Mouse (Mus musculus): ENCODE results near the gene Dnajb9. TPM values are rescaled to one million over a fixed set of nuclear protein-coding genes. Genes with fewer than 3 reads are reported as not detected.
"Not testable (repeated sequence)": the region's sequence is repeated elsewhere in the genome, so short reads cannot be mapped to it uniquely, and the experiment has no call there.

Dnajb9 gene
- polyA plus RNA-seq, 1 experiment from 2014 or later = 40.0 TPM

DNA sequence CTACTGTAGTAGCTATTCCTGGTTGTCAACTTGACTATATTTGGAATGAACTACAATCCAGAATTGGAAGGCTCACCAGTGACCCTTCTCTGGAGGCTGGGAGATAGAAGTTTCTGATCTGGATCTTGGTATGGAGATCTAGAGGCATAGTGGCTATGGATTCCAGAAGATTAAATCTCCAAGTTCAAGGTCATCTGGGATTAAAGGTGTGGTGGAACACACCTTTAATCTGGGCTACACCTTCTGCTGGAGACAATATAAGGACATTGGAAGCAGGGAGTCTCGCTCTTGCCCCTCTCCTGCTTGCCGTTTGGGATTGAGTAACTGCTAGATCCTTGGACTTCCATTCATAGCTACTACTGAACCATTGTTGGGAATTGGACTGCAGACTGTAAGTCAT, 10.9 kb upstream of the Dnajb9 start, which contains the start of gene Pnpla8:
TSS of gene Pnpla8 (plus strand) at position 301 of the 400 bp plus-strand sequence.
- not testable (repeated sequence) for H3K27me3 ChIP-seq (ENCODE audit: control insufficient read depth, insufficient read depth, low read length); H3K27ac ChIP-seq (ENCODE audit: low read depth, low read length); H3K36me3 ChIP-seq (ENCODE audit: control insufficient read depth, insufficient read depth, low read length); H3K4me1 ChIP-seq (ENCODE audit: control insufficient read depth, insufficient read depth, low read length); ATAC-seq (ENCODE audit: low read depth); H3K9me3 ChIP-seq (ENCODE audit: control insufficient read depth, low read length)
- Histone ChIP-seq H3K4me2 (ENCODE audit: low read depth, low read length) (peak within 1 kb of the TSS; percentile 69), H3K9ac (replicated peaks; ENCODE audit: low read depth, low read length) (peak within 1 kb of the TSS; percentile 66), H3K4me3 (ENCODE audit: low read depth, low read length) (peak within 1 kb of the TSS; percentile 60)
- 90% methylated on average over 2 of the region's 2 CpGs for WGBS

GRCm38 (mm10) chr12:44211555-44211954, 1.4 kb upstream of the Dnajb9 start:
- no peak overlapping the region for H3K27ac ChIP-seq (ENCODE audit: low read depth, low read length)
- no peak for ATAC-seq (ENCODE audit: low read depth)
- H3K4me3 ChIP-seq (ENCODE audit: low read depth, low read length) = no peak overlapping the region

DNA sequence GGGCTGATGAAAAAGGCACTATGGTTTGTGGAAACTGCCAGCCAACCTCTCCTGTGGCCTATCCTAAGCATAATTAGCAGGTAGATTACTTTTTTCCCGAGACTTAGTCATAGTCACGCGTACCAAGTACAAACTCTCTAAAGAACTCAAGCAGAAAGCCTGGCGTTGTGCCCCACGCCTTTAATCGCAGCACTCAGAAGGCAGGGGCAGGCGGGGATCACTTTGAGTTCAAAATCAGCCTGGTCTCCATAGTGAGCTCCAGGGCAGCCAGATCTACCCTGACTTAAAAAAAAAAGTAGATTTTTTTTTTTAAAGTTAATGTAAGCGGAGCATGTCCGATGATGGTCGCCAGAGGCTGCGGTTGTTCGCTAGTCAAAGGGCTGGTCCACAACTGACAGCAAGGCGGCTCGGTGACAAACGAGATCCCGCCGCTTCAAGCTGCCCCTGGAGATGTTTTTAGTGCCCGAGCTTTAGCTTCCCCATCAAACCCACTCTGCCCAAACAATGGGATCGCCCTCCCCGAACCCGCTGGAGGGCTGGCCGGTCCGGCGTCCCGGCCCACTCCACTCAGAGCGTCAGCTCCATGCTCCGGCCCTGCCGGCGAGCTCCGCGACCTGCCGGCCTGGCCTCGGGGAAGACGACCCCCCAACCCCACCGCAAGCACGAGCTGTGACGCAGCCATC, 844 bp downstream of the Dnajb9 start:
- H3K27me3 ChIP-seq (ENCODE audit: control insufficient read depth, insufficient read depth, low read length) = no peaks in the 10 kb centered on the region
- H3K9ac ChIP-seq (replicated peaks; ENCODE audit: low read depth, low read length) = peak overlapping the region; percentile 89
- peaks cover 8% of the 10 kb centered on the region for H3K4me1 ChIP-seq (ENCODE audit: control insufficient read depth, insufficient read depth, low read length)
- no peaks in the 10 kb centered on the region for H3K9me3 ChIP-seq (ENCODE audit: control insufficient read depth, low read length)
- H3K36me3 ChIP-seq (ENCODE audit: control insufficient read depth, insufficient read depth, low read length) = no peaks in the 10 kb centered on the region; the same call in 1 of the 2 replicates
- H3K27ac ChIP-seq (ENCODE audit: low read depth, low read length) = peak overlapping the region; percentile 88
- no peak for ATAC-seq (ENCODE audit: low read depth)
- peak overlapping the region; percentile 93 for H3K4me3 ChIP-seq (ENCODE audit: low read depth, low read length)
- H3K4me2 ChIP-seq (ENCODE audit: low read depth, low read length) = peak overlapping the region; percentile 54
- WGBS = under 1% methylated on average over 37 of the region's 37 CpGs

More at GRCm38 (mm10) chr12:44211555-44211954, 1.4 kb upstream of the Dnajb9 start:
- no peaks in the 10 kb centered on the region; the same call in 1 of the 2 replicates for H3K36me3 ChIP-seq (ENCODE audit: control insufficient read depth, insufficient read depth, low read length)
- no peaks in the 10 kb centered on the region for H3K9me3 ChIP-seq (ENCODE audit: control insufficient read depth, low read length)
- no peak overlapping the region for H3K9ac ChIP-seq (replicated peaks; ENCODE audit: low read depth, low read length)
- H3K4me1 ChIP-seq (ENCODE audit: control insufficient read depth, insufficient read depth, low read length) = peaks cover 8% of the 10 kb centered on the region
- WGBS = 93% methylated on average over 3 of the region's 3 CpGs
- H3K4me2 ChIP-seq (ENCODE audit: low read depth, low read length) = no peak overlapping the region
- H3K27me3 ChIP-seq (ENCODE audit: control insufficient read depth, insufficient read depth, low read length) = no peaks in the 10 kb centered on the region

DNA sequence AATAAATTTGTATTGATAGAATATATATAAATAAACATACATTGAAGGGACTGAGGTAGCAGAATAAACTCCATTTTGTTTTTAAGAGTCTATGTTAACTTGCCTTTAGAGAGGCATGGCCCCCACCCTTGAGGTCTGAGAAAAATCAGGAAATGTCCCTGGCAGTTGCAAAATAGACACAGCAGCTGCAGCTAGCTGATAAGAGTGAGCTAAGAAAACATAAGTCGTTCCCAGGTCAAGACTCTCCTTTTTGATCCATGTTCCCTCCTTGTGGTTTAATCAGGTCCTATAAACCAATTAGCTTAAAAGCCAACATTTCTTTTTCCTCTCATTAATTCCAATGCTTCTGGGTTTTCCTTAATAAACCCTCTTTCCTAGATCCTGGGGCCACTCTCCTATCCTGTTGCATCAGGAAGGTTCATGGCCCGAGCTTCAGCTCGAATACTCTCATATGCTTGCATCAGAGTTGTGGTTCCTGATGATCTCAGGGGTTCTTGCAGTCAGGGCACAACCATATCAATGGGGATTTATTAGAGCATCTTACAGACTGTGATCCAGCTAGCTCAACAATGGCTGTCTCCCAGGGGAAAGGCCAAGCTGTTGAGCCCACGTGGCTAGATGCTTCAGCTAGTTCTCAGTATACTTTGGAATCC, 12.1 kb downstream of the Dnajb9 start:
- ATAC-seq (ENCODE audit: low read depth) = no peak
- Histone ChIP-seq H3K27me3 (ENCODE audit: control insufficient read depth, insufficient read depth, low read length) (no peaks in the 10 kb centered on the region), H3K36me3 (ENCODE audit: control insufficient read depth, insufficient read depth, low read length) (no peaks in the 10 kb centered on the region), H3K27ac (ENCODE audit: low read depth, low read length) (no peak overlapping the region), H3K4me3 (ENCODE audit: low read depth, low read length) (no peak overlapping the region), H3K4me1 (ENCODE audit: control insufficient read depth, insufficient read depth, low read length) (no peaks in the 10 kb centered on the region), H3K9ac (replicated peaks; ENCODE audit: low read depth, low read length) (no peak overlapping the region), H3K9me3 (ENCODE audit: control insufficient read depth, low read length) (no peaks in the 10 kb centered on the region), H3K4me2 (ENCODE audit: low read depth, low read length) (no peak overlapping the region)
- 56% methylated on average over 4 of the region's 4 CpGs for WGBS

- H3K36me3 ChIP-seq (ENCODE audit: control insufficient read depth, insufficient read depth, low read length) = no peaks in the 10 kb centered on the region
- no peak overlapping the region; the same call in 1 of the 2 replicates for H3K4me2 ChIP-seq (ENCODE audit: low read depth, low read length)
- H3K9me3 ChIP-seq (ENCODE audit: control insufficient read depth, low read length) = no peaks in the 10 kb centered on the region
- H3K27ac ChIP-seq (ENCODE audit: low read depth, low read length) = no peak overlapping the region
- 37% methylated on average over 9 of the region's 9 CpGs for WGBS
- no peak overlapping the region for H3K4me3 ChIP-seq (ENCODE audit: low read depth, low read length)
- no peaks in the 10 kb centered on the region for H3K4me1 ChIP-seq (ENCODE audit: control insufficient read depth, insufficient read depth, low read length)
- no peaks in the 10 kb centered on the region for H3K27me3 ChIP-seq (ENCODE audit: control insufficient read depth, insufficient read depth, low read length)
- no peak overlapping the region for H3K9ac ChIP-seq (replicated peaks; ENCODE audit: low read depth, low read length)
- peak; percentile 92 for ATAC-seq (ENCODE audit: low read depth)
Measured at GRCm38 (mm10) chr12:44181081-44181982, 28.8 kb downstream of the Dnajb9 start.

DNA sequence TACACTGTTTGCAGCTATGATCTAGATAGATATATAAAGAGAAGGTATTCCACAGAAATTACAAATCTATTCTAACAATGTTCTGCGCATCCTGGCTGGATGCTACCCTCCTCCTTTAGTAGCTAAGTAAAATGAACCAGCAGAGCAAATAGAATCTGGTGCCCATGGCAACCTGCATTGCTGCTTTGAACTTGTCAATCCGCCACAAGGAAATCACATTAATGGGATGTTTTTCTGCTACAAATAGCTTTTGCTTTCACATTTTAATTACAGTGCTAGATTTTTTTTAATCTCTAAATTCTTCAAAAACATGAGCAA, 33.1 kb downstream of the Dnajb9 start:
- Histone ChIP-seq H3K4me3 (ENCODE audit: low read depth, low read length) (no peak overlapping the region), H3K4me1 (ENCODE audit: control insufficient read depth, insufficient read depth, low read length) (no peaks in the 10 kb centered on the region), H3K27me3 (ENCODE audit: control insufficient read depth, insufficient read depth, low read length) (no peaks in the 10 kb centered on the region), H3K9ac (replicated peaks; ENCODE audit: low read depth, low read length) (no peak overlapping the region), H3K4me2 (ENCODE audit: low read depth, low read length) (no peak overlapping the region), H3K27ac (ENCODE audit: low read depth, low read length) (no peak overlapping the region), H3K9me3 (ENCODE audit: control insufficient read depth, low read length) (no peaks in the 10 kb centered on the region), H3K36me3 (ENCODE audit: control insufficient read depth, insufficient read depth, low read length) (no peaks in the 10 kb centered on the region)
- 41% methylated on average over 2 of the region's 2 CpGs for WGBS
- no peak for ATAC-seq (ENCODE audit: low read depth)

- H3K27ac ChIP-seq (ENCODE audit: low read depth, low read length) = no peak overlapping the region
Measured at GRCm38 (mm10) chr12:44176331-44177037, 33.6 kb downstream of the Dnajb9 start.

GRCm38 (mm10) chr12:44166949-44167348, 43.2 kb downstream of the Dnajb9 start:
- Histone ChIP-seq H3K4me1 (ENCODE audit: control insufficient read depth, insufficient read depth, low read length) (no peaks in the 10 kb centered on the region), H3K4me2 (ENCODE audit: low read depth, low read length) (no peak overlapping the region), H3K36me3 (ENCODE audit: control insufficient read depth, insufficient read depth, low read length) (no peaks in the 10 kb centered on the region), H3K27ac (ENCODE audit: low read depth, low read length) (no peak overlapping the region), H3K9ac (replicated peaks; ENCODE audit: low read depth, low read length) (no peak overlapping the region), H3K27me3 (ENCODE audit: control insufficient read depth, insufficient read depth, low read length) (no peaks in the 10 kb centered on the region), H3K4me3 (ENCODE audit: low read depth, low read length) (no peak overlapping the region), H3K9me3 (ENCODE audit: control insufficient read depth, low read length) (no peaks in the 10 kb centered on the region)
- peak; percentile 58; the same call in 1 of the 2 replicates for ATAC-seq (ENCODE audit: low read depth)

More at GRCm38 (mm10) chr12:44176331-44177037, 33.6 kb downstream of the Dnajb9 start:
- H3K4me2 ChIP-seq (ENCODE audit: low read depth, low read length) = no peak overlapping the region
- no peaks in the 10 kb centered on the region for H3K9me3 ChIP-seq (ENCODE audit: control insufficient read depth, low read length)
- no peaks in the 10 kb centered on the region for H3K36me3 ChIP-seq (ENCODE audit: control insufficient read depth, insufficient read depth, low read length)
- H3K9ac ChIP-seq (replicated peaks; ENCODE audit: low read depth, low read length) = no peak overlapping the region
- no peak overlapping the region for H3K4me3 ChIP-seq (ENCODE audit: low read depth, low read length)
- 45% methylated on average over 10 of the region's 10 CpGs for WGBS
- H3K27me3 ChIP-seq (ENCODE audit: control insufficient read depth, insufficient read depth, low read length) = no peaks in the 10 kb centered on the region
- no peaks in the 10 kb centered on the region for H3K4me1 ChIP-seq (ENCODE audit: control insufficient read depth, insufficient read depth, low read length)
- ATAC-seq (ENCODE audit: low read depth) = no peak
